Mouse (Mus musculus) WW6 (cell line): ENCODE measurements around the gene Tmem30b.
A peak's percentile ranks its signal among the peaks of the same experiment; 100 is the strongest.
"Not testable (repeated sequence)": the region's sequence is repeated elsewhere in the genome, so short reads cannot be mapped to it uniquely, and the experiment has no call there.

ENCODE experiments used
- DNase-seq: peaks from one replicate; pipeline ENCODE4 v3.0.0-alpha.2; 2013; ENCODE audit warnings: low read depth, low spot score

Gene Tmem30b

DNA sequence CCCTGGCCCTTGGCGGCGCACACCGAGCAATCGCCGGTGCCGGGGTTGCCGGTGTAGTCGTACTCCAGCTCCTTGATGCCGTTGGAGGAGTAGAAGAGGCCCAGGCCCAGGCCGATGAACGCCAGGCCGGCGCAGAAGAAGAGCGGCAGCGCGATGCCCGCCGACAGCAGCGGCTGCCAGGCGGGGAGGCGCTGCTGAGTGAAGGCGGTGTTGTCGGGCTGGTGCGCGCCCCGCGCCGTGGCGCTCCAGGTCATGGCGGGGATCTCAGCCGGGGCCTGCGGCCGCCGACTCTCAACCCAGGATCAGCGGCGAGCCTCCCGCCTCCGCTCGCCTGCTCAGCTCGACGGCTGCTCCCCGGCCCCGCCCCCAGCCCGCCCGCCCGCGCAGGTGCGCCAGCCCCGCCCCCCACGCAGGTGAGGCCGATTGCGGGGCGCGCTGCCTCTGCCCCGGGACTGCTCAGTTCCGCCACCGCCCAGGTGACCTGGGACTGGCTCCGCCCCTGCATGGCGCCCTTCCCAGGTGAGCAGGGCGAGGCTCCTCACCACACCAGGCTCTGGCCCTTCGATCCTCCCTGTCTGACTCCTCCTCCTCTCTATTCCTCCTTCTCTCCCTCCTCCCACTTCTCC lies at the start of gene Tmem30b:
Gene Tmem30b (minus strand): TSS at position 307 of the 626 bp plus-strand sequence.
- DNase-seq, result peak; percentile 20

DNA sequence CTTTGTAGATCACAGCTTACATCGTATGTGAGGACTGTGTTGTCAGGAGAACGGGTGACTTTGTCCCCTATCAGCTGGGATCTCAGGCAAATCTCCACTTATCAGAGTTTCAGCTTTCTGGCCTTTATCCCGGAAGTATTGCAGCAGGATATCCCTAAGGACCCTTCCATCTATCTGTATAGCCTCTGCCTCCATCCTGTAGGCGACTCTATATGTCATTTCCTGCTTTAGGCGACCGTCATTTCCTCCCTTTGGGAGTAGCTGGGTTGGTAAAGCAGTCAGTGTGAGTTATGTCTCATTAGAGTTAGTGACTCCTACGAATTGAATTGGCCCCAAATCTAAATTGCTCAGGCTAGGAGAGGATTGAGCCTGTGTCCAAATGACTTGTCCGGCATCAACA lies 49.0 kb upstream of the Tmem30b start:
- DNase-seq, result no peak

DNA sequence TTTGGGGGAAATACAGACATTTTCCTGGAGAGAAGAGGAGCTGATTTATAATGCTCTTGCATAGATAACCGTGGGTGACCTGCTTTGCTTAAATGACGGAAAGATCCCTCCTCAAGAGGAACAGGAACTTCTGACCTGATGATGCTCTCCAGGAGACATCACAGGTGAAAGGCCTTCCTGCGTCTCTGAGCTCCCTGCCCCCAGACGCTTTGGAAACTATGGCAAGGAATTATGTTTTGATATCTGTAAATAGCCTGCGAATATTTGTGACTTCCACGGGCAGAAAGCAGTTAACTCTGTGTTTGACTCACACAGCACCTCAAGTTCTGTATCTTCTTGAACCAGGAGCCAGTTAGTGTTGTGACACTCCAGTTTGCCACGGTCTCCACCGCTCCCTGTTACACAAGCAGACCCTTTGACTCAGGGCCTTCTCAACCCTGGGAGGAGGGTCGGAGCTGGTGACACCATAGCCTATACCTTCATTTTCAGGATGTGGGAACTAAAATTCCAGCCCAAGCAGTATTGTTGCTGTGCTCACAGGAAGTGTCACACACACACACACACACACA lies 48.1 kb upstream of the Tmem30b start:
- no peak for DNase-seq

DNA sequence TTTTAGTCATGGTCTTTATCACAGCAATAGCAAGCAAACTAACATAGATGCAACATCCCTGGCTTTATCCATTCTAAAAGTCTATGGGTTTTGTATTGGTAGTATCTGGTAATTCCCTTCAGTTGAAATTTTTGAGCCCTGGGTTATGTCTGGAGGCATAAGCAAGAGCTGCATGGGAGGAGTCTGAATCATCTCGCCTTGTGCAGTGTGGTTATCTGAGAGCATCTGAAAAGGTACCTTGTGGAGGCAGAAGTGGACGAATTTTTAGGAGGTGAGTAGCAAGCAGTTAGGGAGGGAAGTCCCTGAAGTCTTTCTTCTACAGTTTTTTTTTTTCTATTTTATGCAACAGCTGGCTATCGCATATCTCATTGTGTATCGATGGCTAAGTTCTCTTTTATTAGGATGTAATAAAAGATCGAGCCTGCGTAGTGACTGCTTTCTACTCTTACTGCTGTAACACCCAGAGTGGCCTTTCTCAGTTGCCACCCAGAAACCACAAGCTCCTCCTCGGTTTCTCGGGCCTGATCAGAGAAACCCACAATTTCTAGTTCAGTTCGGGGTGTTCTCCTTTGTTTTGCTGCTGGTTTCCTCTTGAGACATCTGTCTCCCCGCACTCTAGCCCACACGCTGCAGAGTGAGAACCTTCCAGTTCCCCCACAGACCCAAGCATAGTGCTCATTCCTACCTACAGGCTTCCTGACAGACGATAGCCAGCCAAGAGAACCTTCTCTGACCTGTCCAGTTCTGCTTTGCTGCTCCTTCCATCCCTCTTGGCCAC lies 47.0 kb upstream of the Tmem30b start:
- DNase-seq, result no peak

DNA sequence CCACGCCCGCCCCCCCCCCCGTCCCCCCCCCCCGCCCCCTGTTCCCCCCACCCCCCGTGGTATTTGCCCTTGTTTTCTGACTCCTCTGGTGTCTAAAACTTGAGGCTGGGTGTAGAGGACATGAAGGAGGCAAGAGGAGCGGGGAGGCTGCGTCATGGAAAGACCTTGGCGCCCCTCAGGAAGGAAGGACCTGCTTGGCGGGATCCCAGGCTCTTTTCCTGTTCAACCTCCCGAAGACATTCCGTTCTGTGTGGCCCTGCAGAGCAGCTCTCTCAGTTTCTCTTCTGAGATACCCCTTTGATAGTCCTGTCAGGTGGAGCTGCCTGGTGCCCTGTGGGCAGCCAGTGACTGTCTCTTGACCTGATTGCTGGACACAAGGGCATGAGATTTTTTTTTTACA lies 45.4 kb upstream of the Tmem30b start:
- no peak for DNase-seq

DNA sequence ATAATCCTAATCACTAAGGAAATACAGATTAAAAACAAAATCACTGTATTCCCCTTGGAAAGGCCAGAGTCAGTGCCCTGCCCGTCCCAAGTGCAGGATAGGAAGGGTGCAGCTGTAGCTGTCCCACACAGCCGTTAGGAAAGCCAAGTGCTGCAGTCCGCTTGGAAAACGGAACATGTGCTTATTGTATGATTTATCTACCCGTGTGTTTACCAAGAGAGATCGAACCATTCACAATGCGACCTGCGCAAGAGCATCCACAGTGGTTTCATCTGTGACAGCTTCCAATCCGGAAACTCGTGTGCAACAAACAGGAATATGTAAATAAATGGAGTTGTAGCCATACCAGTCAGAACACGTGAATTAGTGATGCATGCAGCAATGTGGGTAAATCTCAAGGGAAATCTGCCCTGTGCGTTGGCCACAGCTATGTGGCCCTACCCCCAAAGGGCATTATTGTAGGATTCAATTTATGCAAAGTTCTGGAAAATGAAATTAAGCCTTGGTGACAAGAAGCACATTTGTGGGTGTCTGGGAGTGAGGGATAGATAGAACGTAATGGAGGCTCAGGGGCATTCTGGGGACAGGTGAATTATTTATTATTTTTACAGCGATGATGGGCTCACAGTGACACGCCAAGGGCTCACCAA lies 44.6 kb upstream of the Tmem30b start:
- DNase-seq, result no peak

DNA sequence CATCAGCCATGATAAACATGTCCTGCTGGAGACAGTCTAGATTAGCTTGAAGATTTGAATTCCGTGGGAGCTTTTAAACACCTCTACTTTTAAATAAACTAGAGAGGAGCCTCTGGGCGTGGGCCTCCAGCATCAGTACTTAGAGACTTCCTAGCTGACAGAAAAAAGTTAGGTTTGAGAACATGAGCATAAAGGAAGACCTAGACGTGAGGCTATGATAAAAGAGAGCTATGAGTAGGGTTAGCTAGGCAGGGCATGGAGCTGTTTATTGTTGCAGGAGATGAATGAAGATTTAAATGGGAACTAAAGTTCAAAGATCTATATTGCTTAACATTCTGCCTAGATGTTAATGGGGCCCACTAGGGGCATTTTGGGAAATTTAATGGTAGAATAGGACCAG lies 41.1 kb upstream of the Tmem30b start:
- DNase-seq, result no peak

DNA sequence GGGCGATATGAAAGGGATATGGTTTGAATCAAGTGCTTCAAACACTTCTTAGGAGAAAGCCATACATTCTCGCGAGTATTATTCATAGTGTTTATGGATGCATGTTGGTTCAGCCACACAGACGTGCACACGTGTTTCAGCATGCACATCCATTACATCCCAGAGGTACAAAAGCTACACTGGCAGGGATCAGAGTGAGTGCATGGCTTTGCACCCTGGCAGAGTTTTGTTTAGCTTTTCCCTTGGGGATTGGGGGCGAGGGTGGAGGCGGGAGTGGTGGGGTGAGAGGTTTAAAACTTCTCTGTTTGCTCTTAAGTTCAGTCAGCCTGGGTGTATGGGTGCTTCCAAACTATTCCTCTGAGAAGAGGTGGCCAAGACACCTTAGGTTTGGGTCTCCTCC lies 39.7 kb upstream of the Tmem30b start:
- no peak for DNase-seq

DNA sequence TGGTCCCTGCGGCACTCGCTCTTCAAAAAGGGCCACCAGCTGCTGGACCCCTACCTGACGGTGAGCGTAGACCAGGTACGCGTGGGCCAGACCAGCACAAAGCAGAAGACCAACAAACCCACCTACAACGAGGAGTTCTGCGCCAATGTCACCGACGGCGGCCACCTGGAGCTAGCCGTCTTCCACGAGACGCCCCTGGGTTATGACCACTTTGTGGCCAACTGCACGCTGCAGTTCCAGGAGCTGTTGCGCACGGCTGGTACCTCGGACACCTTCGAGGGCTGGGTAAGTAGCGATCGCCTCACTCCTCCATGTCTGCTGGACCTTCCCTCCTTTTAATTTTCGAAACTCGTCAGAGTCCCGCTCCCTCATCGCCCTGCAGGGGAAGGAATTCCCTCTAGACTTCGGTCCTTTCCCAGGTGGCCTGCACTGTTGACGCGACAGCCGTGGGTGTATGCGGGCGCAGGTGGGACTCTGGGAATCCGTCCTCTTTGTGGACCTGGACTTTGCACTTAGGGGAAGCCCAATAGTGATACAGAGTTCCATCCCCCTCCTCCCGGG lies 39.1 kb upstream of the Tmem30b start:
- DNase-seq, result no peak

DNA sequence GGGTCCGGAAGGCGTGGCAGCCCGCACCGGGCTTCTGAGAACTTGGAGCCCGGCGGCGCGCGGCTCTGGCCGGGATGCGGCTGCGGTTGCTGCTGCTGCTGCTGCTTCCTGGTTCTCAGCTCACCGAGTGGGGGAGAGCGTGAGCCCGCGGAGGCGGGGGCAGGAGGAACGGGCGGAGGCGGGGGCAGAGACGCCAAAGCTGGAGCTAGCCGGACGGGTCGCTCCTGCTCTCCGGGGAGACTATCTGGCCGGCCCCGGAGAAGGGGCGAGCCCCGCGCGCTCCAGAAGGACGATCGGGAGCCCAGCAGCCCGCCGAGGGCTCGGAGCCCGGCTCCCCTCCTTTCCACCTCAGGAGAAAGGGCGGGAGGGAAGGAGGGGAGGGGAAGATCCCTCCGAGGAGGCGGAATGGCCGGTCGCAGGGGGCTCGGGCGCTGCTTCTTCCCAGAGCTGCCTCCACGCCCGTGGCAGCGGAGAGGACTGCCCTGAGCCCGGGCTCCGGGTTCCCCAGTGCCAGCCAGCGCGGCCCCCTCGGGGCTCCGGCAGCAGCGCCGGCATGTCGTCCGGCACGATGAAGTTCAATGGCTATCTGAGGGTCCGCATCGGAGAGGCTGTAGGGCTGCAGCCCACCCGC lies 38.5 kb upstream of the Tmem30b start, which contains the start of gene Prkch:
Gene Prkch (plus strand): TSS at position 187 of the 631 bp plus-strand sequence.
- DNase-seq, result no peak

DNA sequence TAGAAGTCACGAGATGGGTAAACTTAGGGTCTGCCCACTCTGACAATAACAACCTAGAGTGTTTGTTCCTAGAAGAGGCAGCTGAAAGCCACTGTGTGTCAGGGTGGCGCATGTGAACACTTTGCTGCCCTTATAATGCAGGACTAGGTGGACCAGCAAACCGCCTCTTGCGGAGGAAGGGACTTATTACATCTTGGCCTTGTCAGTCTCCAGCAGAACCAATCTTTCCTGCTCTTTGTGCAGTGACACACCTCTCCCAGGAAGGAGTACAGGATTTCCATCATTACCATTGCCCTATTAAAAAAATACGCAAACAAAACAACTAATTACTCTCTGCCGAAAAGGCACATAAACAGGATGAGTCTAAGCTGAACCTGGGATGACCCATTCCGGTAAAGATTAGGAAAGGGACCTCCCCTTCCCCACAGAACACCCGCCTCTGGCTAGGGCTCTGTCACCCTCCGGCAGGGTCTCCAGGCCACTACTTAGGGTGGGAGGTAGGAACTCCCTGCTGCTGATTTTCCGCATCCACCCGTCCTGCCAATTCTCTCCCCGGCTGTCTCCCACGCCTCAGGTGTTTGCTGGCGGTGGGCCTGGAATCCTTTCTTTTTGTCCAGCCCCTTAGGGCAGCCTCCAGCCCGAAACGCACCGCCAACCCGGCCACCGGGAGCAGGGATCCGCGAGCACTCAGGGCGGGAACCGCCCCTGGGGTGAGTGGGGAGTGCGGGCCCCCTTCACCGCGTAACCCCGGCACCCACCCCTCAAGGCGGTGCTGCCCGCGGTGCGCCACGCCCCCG lies 37.8 kb upstream of the Tmem30b start:
- no peak for DNase-seq

DNA sequence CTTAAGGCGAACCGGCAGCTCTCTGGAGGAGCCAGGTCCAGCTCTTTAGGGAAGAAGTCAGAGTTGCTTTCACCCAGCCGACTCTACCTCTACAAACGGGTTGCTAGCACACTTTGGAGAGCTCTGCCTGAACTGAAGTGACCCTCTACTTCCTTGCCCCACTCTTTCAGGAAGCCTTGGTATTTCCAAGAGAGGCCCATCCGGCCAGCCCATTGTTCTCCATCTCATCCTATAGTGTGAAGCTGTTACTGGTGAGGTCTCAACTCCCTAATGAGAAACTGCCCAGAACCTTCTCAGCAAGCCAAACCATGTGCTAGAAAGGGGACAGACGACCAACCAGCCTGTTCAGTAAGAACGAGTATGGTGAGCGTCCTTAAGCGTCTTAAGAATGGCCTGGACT lies 37.1 kb upstream of the Tmem30b start:
- no peak for DNase-seq

DNA sequence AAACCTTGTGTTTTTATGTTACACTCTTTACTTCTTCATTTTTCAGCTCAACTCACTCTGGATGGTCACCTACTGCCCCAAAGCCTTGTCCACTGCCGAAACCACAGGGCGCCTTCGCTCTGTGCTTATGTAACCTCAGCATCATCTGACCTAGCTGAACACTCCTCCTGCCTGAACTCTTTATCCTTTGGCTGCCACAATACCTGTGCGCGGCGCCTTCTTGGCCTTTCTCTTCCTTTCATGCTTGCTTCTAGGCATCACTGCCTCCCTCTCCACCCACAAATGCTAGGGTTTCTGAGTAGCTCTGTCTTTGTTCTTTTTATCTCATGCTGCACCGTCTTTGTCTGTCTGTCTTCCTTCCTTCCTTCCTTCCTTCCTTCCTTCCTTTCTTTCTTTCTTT lies 34.6 kb upstream of the Tmem30b start:
- DNase-seq, result no peak

DNA sequence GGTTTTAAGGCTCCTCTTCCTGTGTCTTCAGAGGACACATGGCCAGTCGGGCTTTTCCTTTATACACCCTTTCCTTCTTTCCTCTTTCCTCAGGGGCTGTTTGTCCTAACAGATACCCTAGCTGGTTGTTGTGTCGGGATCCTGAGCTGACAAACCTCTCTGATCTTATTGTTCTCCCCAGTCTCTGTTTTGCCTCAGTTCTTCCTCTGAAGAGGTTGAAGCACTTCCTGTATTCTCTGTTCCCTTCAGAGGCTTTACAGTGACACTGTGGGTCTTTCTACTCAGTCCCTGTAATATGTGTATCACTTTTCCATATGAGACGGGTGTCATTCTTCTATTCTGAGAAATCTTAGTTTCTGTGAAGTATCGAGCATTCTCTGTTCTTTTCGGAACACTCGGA lies 31.9 kb upstream of the Tmem30b start:
- DNase-seq, result no peak

DNA sequence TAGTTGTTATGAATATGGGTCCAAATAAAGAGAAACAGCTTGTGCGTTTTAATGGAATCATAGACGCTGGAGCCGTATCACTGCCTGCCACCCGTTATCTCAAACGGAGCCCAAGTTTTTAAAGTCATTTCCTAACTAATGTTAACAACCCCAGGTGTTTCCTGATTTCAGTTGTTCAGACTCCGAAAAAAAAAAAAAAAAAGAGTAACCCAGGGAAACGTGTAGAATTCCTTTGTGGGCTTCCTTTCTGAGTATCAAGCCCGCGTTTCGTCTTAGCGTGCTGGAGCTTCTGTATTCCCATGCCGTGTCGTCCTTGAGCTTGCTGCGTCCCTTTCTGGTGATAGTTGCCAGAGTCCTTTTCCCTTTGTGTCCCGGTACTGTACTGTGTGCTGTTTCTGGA lies 28.4 kb upstream of the Tmem30b start:
- DNase-seq, result no peak

DNA sequence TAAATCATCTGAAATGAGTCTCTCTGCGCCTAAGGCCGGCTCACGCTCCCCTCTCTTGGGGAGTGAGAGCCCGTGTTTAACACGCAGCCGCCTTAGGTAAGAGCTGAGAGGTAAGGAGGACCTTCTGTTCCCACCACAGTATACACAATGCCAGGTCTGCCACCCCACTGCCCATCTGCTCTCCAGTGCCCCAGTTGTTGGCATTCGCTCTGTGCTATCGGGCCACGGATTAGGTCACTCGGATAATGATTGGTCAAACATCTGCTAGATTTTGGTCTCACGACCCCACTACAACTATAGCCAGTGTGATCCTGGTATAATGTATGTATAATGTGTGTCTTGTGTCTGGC lies 19.4 kb upstream of the Tmem30b start:
- DNase-seq, result no peak

DNA sequence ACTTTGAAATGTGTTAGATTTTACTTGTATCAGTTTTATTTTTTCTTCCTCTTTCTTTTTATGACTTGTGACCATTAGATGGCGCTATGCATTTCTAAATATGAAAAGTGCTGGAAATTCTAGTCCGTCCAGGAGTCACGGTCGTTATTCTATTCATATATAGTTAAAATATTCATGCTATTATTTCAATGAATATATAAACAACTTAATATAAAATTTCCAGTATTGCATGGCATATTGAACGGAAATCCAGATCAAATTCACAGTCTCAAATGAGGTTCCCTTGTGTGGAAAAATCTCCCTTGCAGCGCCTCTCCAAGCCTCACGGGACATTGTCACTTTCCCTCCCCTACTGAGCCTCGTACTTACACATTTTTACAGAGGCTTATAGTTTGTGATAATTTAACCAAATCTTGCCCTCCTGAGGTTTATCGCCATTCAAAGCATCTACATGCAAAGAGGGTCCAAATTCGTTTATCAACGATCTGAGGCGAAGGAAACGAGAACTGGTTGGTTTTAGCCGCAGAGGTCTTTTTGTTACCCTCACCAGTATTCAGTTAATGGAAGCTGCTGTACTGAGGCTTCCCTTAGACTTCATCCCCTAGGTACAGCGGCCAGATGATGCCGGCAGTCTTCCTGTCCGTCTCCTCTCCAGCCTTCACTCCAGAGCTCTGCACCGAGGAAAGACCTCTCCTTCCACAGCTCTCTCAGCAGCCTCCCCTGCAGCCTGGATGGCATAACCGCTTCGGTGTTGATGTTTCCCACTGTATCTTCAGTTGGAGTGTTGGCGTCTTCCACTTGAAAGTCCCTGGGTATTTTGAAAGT lies 18.8 kb upstream of the Tmem30b start:
- no peak for DNase-seq

DNA sequence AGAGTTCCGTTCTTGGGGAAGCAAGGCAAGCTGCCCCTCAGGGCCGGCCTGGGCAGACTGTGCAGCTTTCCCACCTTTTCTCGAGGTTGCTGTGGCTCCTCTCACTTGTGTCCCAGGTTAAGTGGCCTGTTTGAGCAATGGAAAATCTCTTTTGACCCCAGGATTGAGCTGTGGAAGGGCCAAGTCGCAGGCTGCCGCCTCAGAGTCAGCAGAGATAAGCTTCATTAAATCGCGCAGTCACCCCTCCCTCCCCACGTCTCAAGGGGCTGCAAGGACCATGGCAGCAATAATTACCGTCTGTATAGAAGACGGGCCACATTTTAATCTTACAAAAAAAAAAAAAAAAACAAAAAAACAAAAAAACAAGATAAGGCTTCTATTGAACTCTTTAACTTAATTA lies 18.0 kb upstream of the Tmem30b start:
- DNase-seq, result no peak

DNA sequence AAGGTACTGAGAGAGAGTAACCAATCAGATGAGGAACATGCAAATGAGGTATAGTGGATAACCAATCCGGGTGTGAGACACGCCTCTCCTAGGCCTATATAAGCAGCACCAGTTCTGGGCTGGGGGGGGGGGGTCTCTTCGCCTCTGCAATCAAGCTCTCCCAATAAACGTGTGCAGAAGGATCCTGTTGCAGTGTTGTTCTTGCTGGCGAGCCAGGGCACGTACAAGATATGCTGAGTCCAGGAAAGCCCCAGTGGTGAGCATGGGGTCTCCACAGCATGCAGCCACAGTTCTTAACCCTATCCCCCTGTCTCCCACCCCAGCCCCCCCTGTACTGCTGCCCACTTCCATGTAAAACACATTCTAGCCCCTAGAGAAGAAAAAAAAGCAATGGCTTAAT lies 16.9 kb upstream of the Tmem30b start:
- DNase-seq, result not testable (repeated sequence)

DNA sequence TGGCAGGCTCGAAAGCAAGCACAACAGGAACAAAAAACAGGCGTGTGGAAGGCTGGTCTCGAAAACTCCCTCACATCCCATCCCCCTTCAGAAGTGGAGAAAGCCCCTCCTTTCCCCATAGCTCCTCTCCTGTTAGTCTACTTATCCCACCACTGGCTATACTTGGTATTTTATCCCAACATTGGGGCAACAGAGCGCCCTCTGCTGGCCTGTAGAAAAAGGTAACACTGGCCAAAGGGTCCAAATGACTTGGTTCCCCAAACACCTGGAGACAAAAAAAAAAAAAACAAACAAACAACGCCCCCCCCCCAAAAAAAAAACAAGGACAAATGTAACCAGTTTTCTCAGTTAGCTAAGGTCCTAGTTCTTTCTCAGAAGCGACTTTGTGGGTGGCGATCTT lies 13.9 kb upstream of the Tmem30b start:
- DNase-seq, result no peak
